Comparison of ENCODE assay signal across 8 mouse cellular contexts in genomic region chr4:95053041-95053790, GRCm38 (mm10). TPM values are rescaled to one million over a fixed set of nuclear protein-coding genes. Genes with fewer than 3 reads are reported as not detected.
DNase-seq lines count a peak whose midpoint lies in the region; ATAC-seq and TF ChIP-seq lines count a peak whose summit lies in the region.

No protein-coding gene starts in this region.

- no peaks in the 10 kb centered on the region; the same call in 1 of the 2 replicates for H3K36me3 ChIP-seq in heart, embryonic 13.5 days
- no peaks in the 10 kb centered on the region for H3K36me3 ChIP-seq in kidney, postnatal 0 days (ENCODE audit: insufficient read depth, low read length)
- H3K36me3 ChIP-seq in liver, adult 2 months (ENCODE audit: control insufficient read depth, insufficient read depth, low read length): no peaks in the 10 kb centered on the region

- peaks cover 6% of the 10 kb centered on the region; the same call in 1 of the 2 replicates for H3K4me1 ChIP-seq in brown adipose tissue, adult 24 weeks (ENCODE audit: control insufficient read depth, insufficient read depth, insufficient read length, low read length)
- H3K4me1 ChIP-seq in heart, embryonic 13.5 days: peaks cover 26% of the 10 kb centered on the region
- H3K4me1 ChIP-seq in kidney, postnatal 0 days (replicated peaks; ENCODE audit: insufficient read depth, low read length): peaks cover 15% of the 10 kb centered on the region
- H3K4me1 ChIP-seq in liver, adult 2 months (ENCODE audit: control insufficient read depth, insufficient read depth, low read length): 0 out of 2 replicates have a peak, but pooled peaks cover 2% of the 10 kb centered on the region

- DNase-seq in CD4-positive, CD25-positive, alpha-beta regulatory T cell, adult 2 months (ENCODE audit: low read depth, low spot score): peak; percentile 94
- peak; percentile 99 for DNase-seq in kidney, postnatal 0 days (ENCODE audit: low spot score)
- DNase-seq in liver, adult 2 months (ENCODE audit: extremely low read depth, low read depth, low spot score): peak; percentile 91
- peak; percentile 89 to 92 for DNase-seq in spleen, postnatal 36 days (ENCODE audit: low spot score in 2 of 2)

- peak; percentile 51 for ATAC-seq in erythroid progenitor cell, adult 5-6 weeks (replicated peaks; ENCODE audit: low FRiP score, poor library complexity, severe bottlenecking)
- peak; percentile 33 for ATAC-seq in heart, embryonic 13.5 days (ENCODE audit: extremely low read depth, insufficient number of reproducible peaks, low FRiP score, low TSS enrichment)
- peak; percentile 71 for ATAC-seq in kidney, postnatal 0 days (replicated peaks; ENCODE audit: low FRiP score, low read depth)
- peak; percentile 44 for ATAC-seq in monocyte, adult 5-6 weeks (replicated peaks; ENCODE audit: insufficient number of reproducible peaks, low FRiP score, low TSS enrichment, poor library complexity, severe bottlenecking)

- H3K9ac ChIP-seq in heart, embryonic 13.5 days: peak overlapping the region; percentile 93
- H3K9ac ChIP-seq in kidney, postnatal 0 days (ENCODE audit: low read depth, low read length): peak overlapping the region; percentile 74
- H3K9ac ChIP-seq in liver, adult 2 months (ENCODE audit: low read depth, low read length): peak overlapping the region; percentile 87

- H3K4me2 ChIP-seq in heart, embryonic 13.5 days: peak overlapping the region; percentile 90
- peak overlapping the region; percentile 91 for H3K4me2 ChIP-seq in kidney, postnatal 0 days (ENCODE audit: low read length)

- under 1% methylated on average over 29 of the region's 29 CpGs for WGBS in heart, embryonic 13.5 days
- 0% methylated on average over 29 of the region's 29 CpGs for WGBS in kidney, postnatal 0 days
- under 1% methylated on average over 29 of the region's 29 CpGs for WGBS in liver, adult 2 months

- H3K27me3 ChIP-seq in heart, embryonic 13.5 days (replicated peaks): no peaks in the 10 kb centered on the region
- H3K27me3 ChIP-seq in kidney, postnatal 0 days (ENCODE audit: insufficient read depth, low read length): no peaks in the 10 kb centered on the region
- no peaks in the 10 kb centered on the region for H3K27me3 ChIP-seq in liver, adult 2 months (ENCODE audit: control insufficient read depth, insufficient read depth, low read length)

- H3K9me3 ChIP-seq in heart, embryonic 13.5 days: no peaks in the 10 kb centered on the region
- H3K9me3 ChIP-seq in kidney, postnatal 0 days (replicated peaks; ENCODE audit: low read length): no peaks in the 10 kb centered on the region

- TF ChIP-seq POLR2A in liver, adult 2 months (IDR thresholded peaks at IDR 0.05; ENCODE audit: extremely low read depth, insufficient read depth, low read length): no peak

- peak overlapping the region; percentile 76 for H3K4me3 ChIP-seq in brown adipose tissue, adult 24 weeks (ENCODE audit: insufficient read depth, low read depth, low read length)
- peak overlapping the region; percentile 78 for H3K4me3 ChIP-seq in heart, embryonic 13.5 days
- peak overlapping the region; percentile 94 for H3K4me3 ChIP-seq in kidney, postnatal 0 days (replicated peaks; ENCODE audit: low read depth, low read length)
- peak overlapping the region; percentile 67 for H3K4me3 ChIP-seq in liver, adult 2 months (ENCODE audit: insufficient read depth, low read depth, low read length)

- no peaks in the 10 kb centered on the region for H3K79me2 ChIP-seq in liver, adult 2 months (ENCODE audit: control insufficient read depth, insufficient read depth, low read length)

- peak overlapping the region; percentile 99 for H3K27ac ChIP-seq in brown adipose tissue, adult 24 weeks (replicated peaks; ENCODE audit: low read depth, low read length)
- H3K27ac ChIP-seq in heart, embryonic 13.5 days (replicated peaks): peak overlapping the region; percentile 100
- peak overlapping the region; percentile 98 for H3K27ac ChIP-seq in kidney, postnatal 0 days
- H3K27ac ChIP-seq in liver, adult 2 months (replicated peaks; ENCODE audit: insufficient read depth, low read depth, low read length): peak overlapping the region; percentile 84

- peak; percentile 91 for TF ChIP-seq CTCF in kidney, postnatal 0 days (IDR thresholded peaks at IDR 0.05; ENCODE audit: low read depth)
- TF ChIP-seq CTCF in liver, adult 2 months (IDR thresholded peaks at IDR 0.05; ENCODE audit: low read depth, low read length): peak; percentile 75

RNA-seq across cellular contexts. Expression of gene Jun, which starts 1.2 kb away (rescaled TPM):
- polyA plus RNA-seq in brown adipose tissue, adult 24 weeks (2012; ENCODE audit: insufficient read depth, insufficient read length, missing spikeins): 66.9 and 91.2 TPM in 2 replicates
- 10.8 and 24.7 TPM in 2 replicates for total RNA-seq in erythroid progenitor cell, adult 5-6 weeks (2015; ENCODE audit: low replicate concordance)
- 13.6 and 21.2 TPM in 2 replicates for total RNA-seq in erythroid progenitor cell, adult 5-6 weeks (2017; ENCODE audit: low replicate concordance)
- 67.7 and 72.3 TPM in 2 replicates for polyA plus RNA-seq in heart, embryonic 13.5 days (2015; fragmentation: Nextera tagmentation; extraction: Ambion mirVana)
- polyA plus RNA-seq in kidney, postnatal 0 days (2015; fragmentation: Nextera tagmentation; extraction: Ambion mirVana): 55.1 and 60.1 TPM in 2 replicates
- total RNA-seq in liver, adult 2 months (2014; rRNA removed): 3.7 and 5.2 TPM in 2 replicates
- 3.2 and 5.7 TPM in 2 replicates for polyA plus RNA-seq in liver, adult 2 months (2012; rRNA removed)
- 141 to 642 TPM (median 148 TPM) in 3 replicates for total RNA-seq in monocyte, adult 5-6 weeks (2017)

Comparison
In these comparisons a context has a peak if more than half of its experiments do, and no peak if none do; other contexts are left out.
1. Peak in every context shown above with its lines: DNase-seq, ATAC-seq, H3K4me3 ChIP-seq and H3K27ac ChIP-seq.